Mouse (Mus musculus) heart, postnatal 14 days (tissue): ENCODE results near the gene Ppme1. TPM values are rescaled to one million over a fixed set of nuclear protein-coding genes. Genes with fewer than 3 reads are reported as not detected.

ENCODE experiments used
- DNase-seq, 2 experiments: peaks; one replicate each; pipeline ENCODE4 v3.0.0; 2021 to 2022
- intact Hi-C: fragments of 180-260 bp; cut with DNase I; formaldehyde crosslinking; loops from one replicate; pipeline ENCODE4 v1.15.1; 2025
- total RNA-seq, 2 experiments: library from RNA; stranded (reverse); gene quantifications; 2 replicates each; pipeline ENCODE4 v1.2.3; 2021

Gene Ppme1
- total RNA-seq, 2 experiments from 2014 or later: 37.8 to 44.0 TPM

- peak; percentile 18 for DNase-seq
Measured at GRCm38 (mm10) chr7:100285383-100285782, 86.7 kb downstream of the Ppme1 start, which contains the start of gene P4ha3. Gene P4ha3 (plus strand): TSS chr7:100285520.

GRCm38 (mm10) chr7:100283298-100283697, 88.8 kb downstream of the Ppme1 start:
- no peak for DNase-seq
- intact Hi-C loops: loop anchor here (5.0 kb wide), 1 partner anchor 109 kb away; no protein-coding TSS in a partner anchor

More at GRCm38 (mm10) chr7:100285383-100285782, 86.7 kb downstream of the Ppme1 start, which contains the start of gene P4ha3:
- intact Hi-C loops: no loop called here

GRCm38 (mm10) chr7:100281596-100281995, 90.5 kb downstream of the Ppme1 start:
- intact Hi-C loops: loop anchor here (5.0 kb wide), 1 partner anchor 111 kb away; no protein-coding TSS in a partner anchor
- DNase-seq: no peak

DNA sequence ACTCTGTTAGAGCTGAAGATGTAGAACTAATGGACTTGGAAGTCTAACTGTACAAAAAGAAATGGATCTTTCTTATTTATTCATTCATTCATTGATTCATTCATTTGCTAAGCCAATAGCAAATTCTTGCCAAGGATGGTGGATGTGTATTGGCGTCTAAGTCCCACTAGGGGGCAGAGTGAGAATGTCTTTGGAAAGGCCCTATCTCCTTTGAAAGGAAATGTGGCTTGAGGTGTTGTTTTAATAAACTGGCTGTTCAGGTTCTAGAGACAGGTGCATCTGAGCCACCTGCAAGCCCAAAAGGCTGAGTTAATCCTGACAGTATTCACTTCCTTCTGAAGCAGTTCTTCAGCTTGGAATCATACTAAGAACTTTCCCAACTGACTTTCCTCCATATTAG, 92.3 kb downstream of the Ppme1 start:
- DNase-seq: peak; percentile 23 to 62
- intact Hi-C loops: loop anchor here (2.0 to 5.0 kb wide), 2 partner anchors 45 to 112 kb away; no protein-coding TSS in a partner anchor

Other genes with a start within 250 kb of the Ppme1 start
- 1 to 10 TPM; 3.4 to 3.9 TPM for gene Lipt2, start 213.0 kb downstream of the Ppme1 start, total RNA-seq
- under 1 TPM; 0.55 to 0.78 TPM for gene Kcne3, start 195.8 kb downstream of the Ppme1 start, total RNA-seq
- 1 to 10 TPM; 8.1 TPM for gene Pgm2l1, start 144.9 kb downstream of the Ppme1 start, total RNA-seq
- gene P4ha3, start 86.8 kb downstream of the Ppme1 start, total RNA-seq: 1 to 10 TPM in 1 of 2 experiments, under 1 TPM in 1; 0.80 to 1.1 TPM
- gene C2cd3, start 74 bp downstream of the Ppme1 start, total RNA-seq: 10 to 100 TPM; 10.2 to 12.9 TPM
- 10 to 100 TPM; 50.0 to 74.5 TPM for gene Ucp3, start 100.7 kb upstream of the Ppme1 start, total RNA-seq
- gene Ucp2, start 121.0 kb upstream of the Ppme1 start, total RNA-seq: 100 to 1,000 TPM; 781 to 850 TPM
- gene Dnajb13, start 142.7 kb upstream of the Ppme1 start, total RNA-seq: not detected
- 10 to 100 TPM; 13.0 to 13.3 TPM for gene Coa4, start 164.8 kb upstream of the Ppme1 start, total RNA-seq
- 10 to 100 TPM; 66.0 to 67.1 TPM for gene Rab6a, start 235.1 kb upstream of the Ppme1 start, total RNA-seq
- gene Mrpl48, start 236.0 kb upstream of the Ppme1 start, total RNA-seq: 10 to 100 TPM; 65.9 to 70.4 TPM